Mouse (Mus musculus) lung, postnatal 25 days (tissue): ENCODE results near the gene Hsd17b6.
"Not testable (repeated sequence)": the region's sequence is repeated elsewhere in the genome, so short reads cannot be mapped to it uniquely, and the experiment has no call there.

Experiments used
- DNase-seq: peaks from one replicate; pipeline ENCODE4 v3.0.0; 2022; ENCODE audit warnings: low spot score

Hsd17b6 gene

DNA sequence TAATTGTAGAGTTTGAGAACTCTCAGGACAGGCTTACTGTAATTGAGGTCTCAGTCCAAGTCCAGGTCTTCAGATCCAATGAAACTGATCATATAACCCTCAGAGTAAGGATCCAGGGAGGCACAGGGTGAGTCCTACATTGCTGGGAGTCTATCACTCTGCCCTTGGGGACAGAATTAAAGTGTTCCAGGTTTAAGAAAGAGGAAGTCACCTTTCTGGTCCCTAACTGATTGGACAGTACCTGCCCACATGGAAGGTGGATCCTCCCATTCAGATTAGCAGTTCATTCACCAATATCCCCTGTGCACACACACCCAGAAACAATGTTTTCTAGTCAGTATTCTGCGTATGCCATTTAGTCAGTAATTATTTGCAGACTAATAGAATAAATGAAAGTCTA, at the start of gene Hsd17b6:
Gene Hsd17b6 (minus strand): TSS at position 166 of the 400 bp plus-strand sequence.
- DNase-seq: no peak

GRCm38 (mm10) chr10:128053001-128053400, 45.6 kb upstream of the Hsd17b6 start:
- no peak for DNase-seq

GRCm38 (mm10) chr10:128052136-128052535, 44.7 kb upstream of the Hsd17b6 start:
- not testable (repeated sequence) for DNase-seq

DNA sequence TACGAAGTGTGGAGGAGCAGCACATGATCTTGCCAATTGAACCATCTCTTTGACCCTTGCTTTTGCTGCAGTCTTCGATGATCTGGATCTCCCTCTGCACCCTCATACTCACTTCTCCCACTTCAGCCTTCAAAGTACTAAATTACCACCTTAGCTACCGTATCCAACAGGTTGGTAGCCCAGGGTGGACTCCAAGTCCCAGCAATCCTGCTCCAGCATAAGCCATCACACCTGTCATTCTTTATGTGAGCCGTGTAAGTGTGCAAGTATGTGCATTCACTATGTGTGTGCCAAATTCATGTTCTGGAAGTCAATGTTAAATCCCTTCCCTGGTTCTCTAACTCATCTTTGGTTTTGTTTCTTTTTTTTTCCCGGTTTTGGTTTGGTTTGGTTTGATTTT, 44.2 kb upstream of the Hsd17b6 start:
- DNase-seq: no peak

DNA sequence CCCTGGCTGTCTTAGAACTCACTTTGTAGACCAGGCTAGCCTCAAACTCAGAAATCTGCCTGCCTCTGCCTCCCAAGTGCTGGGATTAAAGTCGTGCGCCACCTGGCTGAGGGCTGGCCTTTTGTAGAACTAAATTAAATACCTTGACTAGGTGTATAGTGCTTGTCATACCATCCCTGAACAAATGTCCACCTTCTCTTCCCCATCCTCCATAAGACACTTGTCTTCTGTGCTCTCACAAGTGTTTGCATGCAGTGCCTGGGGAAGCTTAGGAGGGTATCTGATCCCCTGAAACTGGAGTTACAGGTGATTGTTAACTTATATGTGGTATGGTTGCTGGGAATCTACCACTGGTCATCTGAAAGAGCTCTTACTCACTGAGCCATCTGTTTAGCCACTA, 42.9 kb upstream of the Hsd17b6 start:
- DNase-seq: no peak

GRCm38 (mm10) chr10:128049741-128050140, 42.3 kb upstream of the Hsd17b6 start:
- DNase-seq: no peak

DNA sequence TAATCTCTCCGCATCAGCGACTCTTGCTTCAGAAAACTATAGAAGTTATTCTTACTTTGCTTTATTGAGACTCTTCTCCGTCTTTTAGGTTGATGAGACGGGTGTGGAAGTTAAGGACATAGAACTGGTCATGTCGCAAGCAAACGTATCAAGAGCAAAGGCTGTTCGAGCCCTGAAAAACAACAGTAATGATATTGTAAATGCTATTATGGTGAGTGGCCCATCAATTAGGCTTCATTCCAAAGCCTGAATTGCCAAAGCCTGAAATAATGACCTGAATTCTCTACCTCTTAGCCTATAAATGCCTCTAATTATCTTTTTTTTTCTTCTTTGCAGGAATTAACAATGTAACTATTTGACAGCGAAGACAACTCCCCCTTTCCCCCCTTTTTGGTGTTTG, 40.7 kb upstream of the Hsd17b6 start:
- DNase-seq: no peak

DNA sequence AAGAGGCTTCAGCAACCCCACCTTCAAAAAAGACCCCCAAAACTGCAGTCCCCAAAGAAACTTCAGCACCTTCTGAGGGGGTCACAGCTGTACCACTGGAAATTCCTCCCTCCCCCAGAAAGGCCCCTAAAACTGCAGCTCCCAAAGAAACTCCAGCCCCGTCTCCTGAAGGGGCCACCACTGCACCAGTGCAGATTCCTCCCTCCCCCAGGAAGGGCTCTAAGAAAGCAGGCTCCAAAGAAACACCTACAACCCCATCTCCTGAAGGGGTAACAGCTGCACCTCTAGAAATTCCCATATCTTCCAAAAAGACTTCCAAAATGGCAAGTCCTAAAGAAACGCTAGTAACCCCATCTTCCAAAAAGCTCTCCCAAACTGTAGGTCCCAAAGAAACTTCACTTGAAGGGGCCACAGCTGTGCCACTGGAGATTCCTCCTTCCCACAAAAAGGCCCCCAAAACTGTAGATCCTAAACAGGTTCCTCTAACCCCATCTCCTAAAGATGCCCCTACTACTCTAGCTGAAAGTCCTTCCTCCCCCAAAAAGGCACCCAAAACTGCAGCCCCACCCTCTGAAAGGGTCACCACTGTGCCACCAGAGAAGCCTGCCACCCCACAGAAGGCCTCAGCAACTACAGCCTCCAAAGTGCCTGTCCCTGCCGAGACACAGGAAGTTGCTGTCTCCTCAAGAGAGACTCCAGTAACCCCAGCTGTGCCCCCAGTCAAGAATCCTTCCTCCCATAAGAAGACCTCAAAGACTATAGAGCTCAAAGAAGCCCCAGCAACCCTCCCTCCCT, 35.8 kb upstream of the Hsd17b6 start:
- no peak for DNase-seq

DNA sequence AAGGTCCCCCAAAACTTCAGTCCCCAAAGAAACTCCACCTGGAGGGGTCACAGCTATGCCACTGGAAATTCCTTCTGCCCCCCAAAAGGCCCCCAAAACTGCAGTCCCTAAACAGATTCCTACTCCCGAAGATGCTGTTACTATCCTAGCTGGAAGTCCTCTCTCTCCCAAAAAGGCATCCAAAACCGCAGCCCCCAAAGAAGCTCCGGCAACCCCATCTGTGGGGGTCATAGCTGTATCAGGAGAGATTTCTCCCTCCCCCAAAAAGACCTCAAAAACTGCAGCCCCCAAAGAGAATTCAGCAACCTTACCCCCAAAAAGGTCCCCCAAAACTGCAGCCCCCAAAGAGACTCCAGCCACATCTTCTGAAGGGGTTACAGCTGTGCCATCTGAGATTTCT, 35.1 kb upstream of the Hsd17b6 start:
- no peak for DNase-seq

GRCm38 (mm10) chr10:128041636-128042035, 34.2 kb upstream of the Hsd17b6 start:
- DNase-seq: no peak

DNA sequence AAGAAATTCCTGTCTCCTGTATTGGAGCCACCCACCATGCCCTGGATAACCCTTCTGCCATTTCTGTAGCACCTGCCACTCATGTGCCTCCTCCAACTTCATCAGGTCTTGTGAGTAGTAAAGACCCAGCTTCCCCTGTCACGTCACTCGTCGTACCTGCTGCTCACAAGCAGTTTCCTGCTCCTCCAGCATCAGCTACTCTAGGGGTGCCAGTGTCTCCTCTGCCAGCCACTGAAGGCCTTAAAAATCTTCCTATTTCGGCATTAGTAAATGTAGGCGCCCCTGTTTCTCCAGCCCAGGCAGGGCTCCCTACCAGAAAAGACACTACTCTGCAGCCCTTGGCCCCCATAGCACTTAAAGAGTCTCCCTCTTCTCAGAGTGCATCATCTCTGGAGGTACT, 32.9 kb upstream of the Hsd17b6 start:
- DNase-seq: no peak

- DNase-seq: no peak
Observed at GRCm38 (mm10) chr10:128039858-128040257, 32.4 kb upstream of the Hsd17b6 start.

DNA sequence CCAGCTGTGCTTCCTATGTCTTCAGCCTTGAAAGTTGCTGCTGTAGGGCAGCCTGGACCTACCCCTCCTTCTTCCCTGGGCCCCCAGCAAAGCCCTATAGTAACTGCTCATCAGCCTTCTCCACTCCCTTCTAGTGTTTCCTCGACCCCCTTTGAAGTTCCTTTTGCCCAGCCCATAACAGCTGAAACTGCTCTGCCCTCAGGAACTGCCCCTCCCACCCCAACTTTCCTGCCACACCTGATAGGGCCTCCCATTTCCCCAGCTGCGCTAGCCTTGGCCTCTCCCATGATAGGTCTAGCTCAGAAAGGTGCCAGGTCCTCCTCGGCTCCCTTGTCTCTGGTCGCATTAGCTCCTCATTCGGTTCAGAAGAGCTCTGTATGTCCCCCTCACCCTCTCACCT, 31.8 kb upstream of the Hsd17b6 start:
- no peak for DNase-seq

- no peak for DNase-seq
Observed at GRCm38 (mm10) chr10:128037921-128038320, 30.5 kb upstream of the Hsd17b6 start.

DNA sequence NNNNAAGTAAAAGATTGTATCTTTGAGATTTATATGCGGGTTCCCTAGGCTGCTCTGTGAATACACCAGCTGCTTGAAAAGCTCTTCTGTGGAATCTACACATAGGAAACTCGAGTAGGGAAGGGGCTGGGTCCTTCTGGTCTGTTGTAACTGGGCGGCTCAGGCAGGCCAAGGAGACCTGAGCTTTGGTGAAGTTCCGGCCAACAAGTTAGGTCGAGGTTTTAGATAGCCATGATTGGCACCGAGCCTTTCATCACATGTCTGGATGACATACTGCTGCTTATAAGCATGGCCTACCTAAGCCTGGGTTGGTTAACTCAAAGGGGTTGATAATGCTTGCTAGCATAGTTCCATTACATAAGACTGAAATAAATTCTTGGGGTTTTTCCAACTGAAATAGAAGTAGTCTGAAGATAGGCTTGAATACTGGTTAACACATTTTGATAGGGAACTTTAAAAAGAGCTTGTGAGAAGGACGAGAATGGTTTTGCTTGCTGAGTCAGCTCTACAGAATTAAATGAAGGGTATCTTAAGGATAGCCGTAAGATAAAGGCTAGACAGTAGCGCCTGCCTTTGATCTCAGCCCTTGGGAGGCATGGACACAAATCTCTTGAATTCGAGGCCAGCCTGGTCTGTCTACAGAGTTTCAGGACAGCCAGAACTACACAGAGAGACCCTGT, 29.5 kb upstream of the Hsd17b6 start:
- DNase-seq: peak; percentile 61

DNA sequence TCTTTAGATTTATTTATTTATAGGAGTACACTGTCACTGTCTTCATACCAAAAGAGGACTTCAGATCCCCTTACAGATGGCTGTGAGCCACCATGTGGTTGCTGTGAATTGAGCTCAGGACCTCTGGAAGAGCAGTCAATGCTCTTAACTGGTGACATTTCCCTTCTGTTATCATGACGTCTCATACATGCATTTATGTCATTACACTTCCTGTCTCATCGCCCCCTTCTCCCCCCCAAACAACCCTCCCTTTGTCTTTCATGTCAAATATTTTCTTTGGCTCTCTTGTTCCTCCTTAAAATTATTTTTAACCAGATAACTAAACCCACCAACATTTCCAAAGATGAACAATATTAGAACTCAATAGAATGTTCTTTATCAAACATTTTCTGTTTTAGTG, 23.4 kb upstream of the Hsd17b6 start:
- DNase-seq: no peak

DNA sequence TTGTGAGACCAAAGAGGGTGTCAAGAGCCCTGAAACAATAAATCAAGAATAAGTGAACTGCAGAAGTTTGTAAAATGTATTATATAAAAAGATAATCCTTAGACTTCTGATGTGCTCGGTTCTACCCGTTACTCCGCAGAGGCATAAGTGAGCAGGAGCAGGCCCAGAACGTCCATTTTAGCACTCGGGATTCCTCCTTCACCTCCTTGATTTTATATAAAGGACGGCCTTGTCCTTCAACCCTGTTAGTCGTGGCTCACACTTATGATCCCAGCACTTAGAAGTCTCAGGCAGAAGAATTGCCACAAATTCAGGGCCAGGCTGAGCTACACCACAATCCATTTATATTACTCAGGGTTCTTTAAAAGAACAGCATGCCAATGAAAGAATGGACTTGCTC, 22.5 kb upstream of the Hsd17b6 start:
- DNase-seq: no peak

DNA sequence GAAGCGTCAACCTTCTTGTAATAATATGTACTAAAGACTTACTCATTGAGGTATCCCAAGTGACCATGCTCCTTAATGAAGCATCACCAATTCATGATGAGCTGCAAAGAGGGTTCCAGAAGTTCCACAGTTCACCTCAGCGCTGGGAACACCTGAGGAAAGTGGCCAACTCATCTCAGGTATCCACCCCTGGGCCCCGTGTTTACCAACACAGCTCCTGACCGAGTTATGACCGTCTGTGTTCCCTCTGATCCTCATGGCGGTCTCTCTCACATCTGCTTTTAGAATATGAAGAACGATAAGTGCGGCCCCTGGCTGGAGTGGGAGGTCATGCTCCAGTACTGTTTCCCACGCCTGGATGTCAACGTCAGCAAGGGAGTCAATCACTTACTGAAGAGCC, 16.1 kb upstream of the Hsd17b6 start:
- no peak for DNase-seq

- no peak for DNase-seq
Observed at GRCm38 (mm10) chr10:128022196-128022595, 14.8 kb upstream of the Hsd17b6 start.

DNA sequence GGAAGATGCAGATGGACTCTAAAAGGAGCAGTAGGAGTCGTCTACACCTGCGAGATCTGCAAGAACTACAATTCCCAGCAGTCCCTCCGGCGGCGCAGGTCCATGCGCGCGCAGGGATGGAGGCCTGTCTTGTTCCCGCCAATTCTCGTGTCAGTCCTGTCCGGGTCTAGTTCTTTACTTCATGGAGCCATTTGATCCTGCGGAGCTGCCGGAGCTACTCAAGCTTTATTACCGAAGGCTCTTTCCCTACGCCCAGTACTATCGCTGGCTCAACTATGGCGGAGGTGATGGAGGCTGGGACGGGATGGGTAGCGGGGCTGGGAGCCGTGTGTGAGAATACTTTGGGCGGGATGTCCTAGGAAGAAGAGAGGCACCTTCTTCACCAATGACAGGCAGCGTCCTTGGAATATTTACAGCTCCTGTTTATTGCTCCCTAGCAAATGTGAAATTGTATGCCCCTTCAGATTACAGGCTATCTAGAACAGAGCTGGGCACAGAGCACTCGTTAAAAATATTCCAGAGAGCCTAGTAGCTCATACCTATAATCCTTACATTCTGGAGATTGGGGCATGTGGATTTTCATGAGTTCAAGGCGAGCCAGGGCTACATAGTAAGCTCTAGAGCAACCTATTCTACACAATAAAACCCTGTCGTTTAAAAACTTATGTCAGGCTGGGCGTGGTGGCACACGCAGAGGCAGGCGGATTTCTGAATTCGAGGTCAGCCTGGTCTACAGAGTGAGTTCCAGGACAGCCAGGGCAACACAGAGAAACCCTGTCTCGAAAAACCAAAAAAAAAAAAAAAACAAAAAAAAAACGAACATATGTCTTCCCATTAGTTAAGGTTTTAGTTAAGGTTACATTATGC, 7.9 kb upstream of the Hsd17b6 start, which contains the start of gene Prim1:
Gene Prim1 (plus strand): TSS at position 101 of the 867 bp plus-strand sequence.
- DNase-seq: peak; percentile 84

GRCm38 (mm10) chr10:128009735-128010134, 2.3 kb upstream of the Hsd17b6 start:
- no peak for DNase-seq

- DNase-seq: peak; percentile 81
Observed at GRCm38 (mm10) chr10:128008207-128008889, 937 bp upstream of the Hsd17b6 start.
